Mouse (Mus musculus): ENCODE measurements around the gene Ern1. TPM values are rescaled to one million over a fixed set of nuclear protein-coding genes. Genes with fewer than 3 reads are reported as not detected.

The Ern1 gene
- total RNA-seq, 2 experiments from 2014 or later = 8.5 to 8.7 TPM

DNA sequence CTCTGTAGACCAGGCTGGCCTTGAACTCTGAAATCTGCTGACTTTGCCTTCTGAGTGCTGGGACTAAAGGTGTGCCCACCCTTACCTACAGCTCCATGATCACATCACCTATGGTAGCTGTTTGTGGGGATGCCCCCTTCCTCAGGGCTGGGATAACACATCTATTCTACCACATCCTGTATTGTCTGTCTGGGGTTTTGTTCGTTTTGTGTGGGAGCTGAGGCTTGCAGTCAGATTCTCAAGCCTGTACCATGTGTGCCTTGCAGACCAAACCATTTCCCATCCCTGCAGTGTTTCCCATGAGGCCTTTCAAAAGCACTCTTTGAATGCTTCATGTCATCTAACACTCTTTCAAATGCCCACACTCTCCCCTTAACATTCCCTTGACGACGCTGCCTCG, 135.7 kb downstream of the Ern1 start:
- DNase-seq (ENCODE audit: low spot score in 2 of 2) = no peak

DNA sequence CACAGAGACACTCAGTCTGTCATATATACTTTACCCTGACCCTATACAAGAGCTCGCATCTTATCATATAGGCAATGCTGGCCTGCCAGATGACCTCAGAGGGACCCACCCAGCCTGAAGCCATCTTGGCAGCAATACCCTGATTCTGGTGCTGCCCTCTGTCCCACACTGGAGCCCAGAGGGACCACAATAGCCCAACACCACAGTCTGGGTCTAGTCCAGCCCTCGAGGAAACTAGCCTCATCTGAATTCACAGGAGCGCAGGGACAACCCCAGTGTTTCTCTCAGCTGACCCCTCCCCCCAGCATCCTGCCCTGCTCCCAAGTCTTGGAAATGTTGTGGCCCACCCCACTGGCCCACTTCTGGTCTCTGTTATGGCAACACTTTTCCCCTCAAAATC, 136.4 kb downstream of the Ern1 start:
- DNase-seq (ENCODE audit: low spot score in 2 of 2) = no peak

DNA sequence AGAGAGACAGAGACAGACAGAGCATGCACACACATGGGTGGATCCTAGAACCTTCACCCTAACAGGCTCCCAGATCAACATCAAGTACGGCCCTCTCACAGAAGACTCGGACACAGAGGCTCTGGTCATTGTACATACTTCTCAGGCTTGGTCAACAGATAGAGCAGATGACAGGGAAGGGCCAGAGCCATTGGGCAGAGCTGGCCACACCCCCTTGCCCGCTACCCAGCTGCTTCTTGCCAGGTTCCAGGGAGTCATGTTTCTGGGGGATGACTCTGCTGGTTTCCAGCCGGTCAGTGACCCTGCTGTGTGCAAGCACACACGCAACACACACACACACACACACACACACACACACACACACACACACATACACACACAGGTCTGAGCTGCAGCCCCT, 136.8 kb downstream of the Ern1 start:
- DNase-seq (ENCODE audit: low spot score in 2 of 2) = no peak

DNA sequence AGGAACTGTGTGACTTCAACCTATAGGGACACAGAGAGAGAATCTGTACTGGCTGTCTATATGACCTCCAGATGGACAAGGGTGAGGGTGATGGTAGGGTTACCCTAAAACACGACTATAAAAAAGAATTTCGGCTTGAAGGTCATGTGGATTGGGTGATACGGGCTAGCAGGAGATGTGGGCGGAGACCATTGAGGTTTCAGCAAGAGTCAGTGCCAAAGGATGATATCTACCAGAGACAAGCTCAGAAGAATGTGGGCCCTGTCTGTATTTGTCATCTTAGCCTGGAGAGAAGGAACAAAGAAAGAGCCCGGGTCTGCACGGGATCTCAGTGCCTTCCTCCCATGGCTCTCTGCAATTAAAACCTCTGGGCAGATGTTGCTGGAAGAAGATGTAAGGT, 137.9 kb downstream of the Ern1 start:
- no peak for DNase-seq (ENCODE audit: low spot score in 2 of 2)

DNA sequence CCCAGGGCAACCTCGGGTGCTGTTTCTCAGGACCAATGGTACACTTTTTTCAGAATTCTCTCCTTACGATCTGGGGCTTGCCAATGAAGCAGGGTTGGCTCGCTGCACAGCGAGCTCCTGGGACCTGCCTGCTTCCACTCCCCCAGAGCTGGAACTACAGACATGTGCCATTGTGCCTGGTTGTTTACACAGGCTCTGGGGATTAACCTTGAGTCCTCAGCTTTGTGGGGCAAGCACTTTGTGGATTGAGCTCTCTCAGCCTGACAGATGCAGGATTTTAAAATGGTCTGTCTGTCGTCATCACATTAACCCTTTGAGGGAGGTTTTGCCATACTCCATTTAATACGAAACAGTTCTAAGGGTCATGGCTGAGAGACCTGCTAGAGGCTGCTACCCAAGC, 142.7 kb downstream of the Ern1 start:
- no peak for DNase-seq (ENCODE audit: low spot score in 2 of 2)

Other genes starting within 250 kb of the Ern1 start
- 10 to 100 TPM; 37.8 to 39.4 TPM for gene Ftsj3, start 231.8 kb downstream of the Ern1 start, total RNA-seq (2021)
- 100 to 1,000 TPM; 132 to 133 TPM for gene Psmc5, start 231.7 kb downstream of the Ern1 start, total RNA-seq (2021)
- gene Smarcd2, start 214.9 kb downstream of the Ern1 start, total RNA-seq (2021) = 10 to 100 TPM; 22.0 to 23.0 TPM
- gene Tcam1, start 211.2 kb downstream of the Ern1 start, total RNA-seq (2021) = under 1 TPM; 0.16 to 0.20 TPM
- not detected for gene Gh, start 186.0 kb downstream of the Ern1 start, total RNA-seq (2021)
- under 1 TPM; 0.38 to 0.59 TPM for gene Cd79b, start 173.1 kb downstream of the Ern1 start, total RNA-seq (2021)
- gene Scn4a, start 134.6 kb downstream of the Ern1 start, total RNA-seq (2021) = under 1 TPM in 1 of 2 experiments, not detected in 1; 0.38 TPM
- under 1 TPM in 1 of 2 experiments, not detected in 1; 0.91 TPM for gene Prr29, start 122.4 kb downstream of the Ern1 start, total RNA-seq (2021)
- gene Icam2, start 99.8 kb downstream of the Ern1 start, total RNA-seq (2021) = 1 to 10 TPM; 4.6 to 4.7 TPM
- 10 to 100 TPM; 96.1 to 98.4 TPM for gene Tex2, start 125.6 kb upstream of the Ern1 start, total RNA-seq (2021)

Data from layer of hippocampus, postnatal 10 days (tissue).